Mouse (Mus musculus): ENCODE measurements around the gene Zfp964.
"Not testable (repeated sequence)": the region's sequence is repeated elsewhere in the genome, so short reads cannot be mapped to it uniquely, and the experiment has no call there.

Zfp964 gene

GRCm38 (mm10) chr8:69654358-69654981 is at the start of gene Zfp964:
Zfp964 (plus strand) TSS chr8:69654479.
- DNase-seq, result peak; percentile 96

DNA sequence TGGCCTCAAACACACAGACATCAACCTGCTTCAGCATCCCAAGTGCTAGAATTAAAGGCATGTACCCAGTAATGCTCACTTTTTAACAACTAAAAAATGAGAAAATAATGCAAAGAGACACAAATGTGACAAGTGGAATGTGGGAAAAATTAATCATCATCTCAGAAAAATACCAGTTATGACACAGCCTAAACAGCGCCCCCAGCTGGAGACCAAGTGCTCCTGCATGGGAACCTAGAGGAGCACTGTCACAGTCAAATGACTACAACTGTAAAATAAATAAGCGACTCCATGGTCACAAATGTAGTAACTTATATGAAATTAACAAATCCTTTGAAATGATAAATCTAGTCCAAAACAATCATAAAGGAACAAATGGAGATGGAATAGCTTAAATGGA is 39.6 kb upstream of the Zfp964 start:
- DNase-seq, result no peak

DNA sequence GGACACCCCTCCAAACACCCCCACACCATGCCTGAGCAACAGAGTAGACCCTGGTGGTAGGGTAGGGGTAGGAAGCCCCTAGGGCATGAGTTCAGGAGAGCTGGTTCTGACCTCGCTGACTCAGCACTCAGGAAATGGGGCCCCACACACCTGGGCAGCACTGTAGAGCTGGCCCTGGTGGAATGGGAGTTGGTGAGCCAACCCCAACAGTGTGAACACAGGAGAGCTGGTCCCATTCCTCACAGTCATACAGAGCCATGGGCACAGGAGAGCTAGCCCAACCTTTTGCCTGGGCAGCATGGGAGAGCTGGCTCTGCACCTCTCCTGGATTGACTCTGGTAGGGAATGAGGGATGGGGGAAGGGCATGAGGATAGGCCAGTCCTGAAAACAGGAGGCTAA is 36.2 kb upstream of the Zfp964 start:
- DNase-seq, result no peak

DNA sequence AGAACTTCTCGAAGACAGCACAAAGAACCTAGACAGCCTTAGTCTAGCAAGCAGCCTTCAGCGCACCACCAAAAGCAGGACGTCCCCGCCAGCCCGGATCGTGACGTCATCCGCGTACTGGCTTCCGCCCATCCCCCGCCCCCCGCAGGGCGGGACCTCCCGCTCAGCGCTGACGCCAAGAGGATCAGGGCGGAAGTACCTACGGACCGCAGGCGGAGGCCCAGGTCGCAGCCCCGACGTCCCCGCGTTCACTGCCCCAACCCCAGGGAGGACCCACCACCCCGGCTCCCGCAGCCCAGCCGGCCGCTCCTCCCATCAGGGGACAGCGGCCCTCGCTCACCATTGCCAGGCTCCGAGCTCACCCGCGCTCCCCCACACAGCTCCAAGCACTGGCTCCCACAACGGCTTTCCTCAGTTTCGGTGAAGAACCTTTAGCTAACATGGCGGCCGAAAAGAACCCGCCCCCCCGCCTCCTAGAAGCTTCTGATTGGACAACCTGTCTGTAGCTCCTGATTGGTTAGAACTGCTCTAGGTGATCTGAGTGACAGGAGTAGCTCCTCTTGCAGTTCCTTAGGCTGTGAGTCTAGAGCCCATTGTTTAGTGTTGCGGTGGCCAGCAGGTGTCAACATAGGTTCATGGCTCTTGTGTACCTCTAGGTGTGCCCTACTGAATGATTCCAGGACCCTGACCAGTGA is 29.0 kb upstream of the Zfp964 start, which contains the start of gene Zfp868:
Zfp868 (minus strand) TSS at position 454 of the 695 bp plus-strand sequence.
- DNase-seq, result peak; percentile 99

GRCm38 (mm10) chr8:69653808-69654357 is 396 bp upstream of the Zfp964 start:
- DNase-seq, result no peak

DNA sequence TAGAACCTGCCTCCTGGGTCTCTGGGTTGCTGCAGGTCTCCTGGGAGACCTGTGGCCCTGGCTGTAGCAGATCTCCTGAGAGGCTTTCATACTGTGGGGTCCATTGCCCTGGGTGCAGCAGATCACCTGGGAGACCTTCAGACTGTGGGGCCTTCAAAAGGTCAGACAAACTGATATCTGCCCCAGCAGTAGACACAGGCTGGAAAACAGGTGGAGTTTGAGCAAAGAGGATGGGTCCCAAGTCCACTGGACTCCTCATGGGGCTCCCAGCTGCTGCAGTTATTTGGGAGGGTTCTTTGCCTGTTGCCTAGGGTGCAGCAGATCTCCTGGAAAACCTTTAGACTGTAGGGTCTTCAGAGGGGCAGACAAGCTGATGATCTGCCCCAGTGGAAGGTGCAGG is 7.0 kb downstream of the Zfp964 start:
- DNase-seq, result no peak

DNA sequence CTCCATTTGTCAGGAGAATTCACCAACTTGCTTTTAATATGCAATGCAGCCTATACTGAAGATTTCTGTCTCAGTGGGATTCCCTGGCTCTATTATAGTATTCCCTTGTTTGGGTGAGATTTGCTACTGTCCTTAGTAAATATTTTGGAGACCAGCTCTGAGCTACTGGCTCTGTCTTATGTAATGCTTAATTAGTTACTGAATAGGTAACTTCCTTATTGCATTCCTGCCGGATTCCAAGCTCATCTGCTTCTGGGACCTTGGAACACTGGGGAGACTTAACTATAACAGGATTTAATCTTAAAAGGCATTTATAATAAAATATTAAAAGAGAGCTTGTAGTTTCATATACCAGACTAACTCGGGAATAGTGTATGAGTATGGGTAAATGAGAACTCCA is 10.8 kb downstream of the Zfp964 start:
- not testable (repeated sequence) for DNase-seq

DNA sequence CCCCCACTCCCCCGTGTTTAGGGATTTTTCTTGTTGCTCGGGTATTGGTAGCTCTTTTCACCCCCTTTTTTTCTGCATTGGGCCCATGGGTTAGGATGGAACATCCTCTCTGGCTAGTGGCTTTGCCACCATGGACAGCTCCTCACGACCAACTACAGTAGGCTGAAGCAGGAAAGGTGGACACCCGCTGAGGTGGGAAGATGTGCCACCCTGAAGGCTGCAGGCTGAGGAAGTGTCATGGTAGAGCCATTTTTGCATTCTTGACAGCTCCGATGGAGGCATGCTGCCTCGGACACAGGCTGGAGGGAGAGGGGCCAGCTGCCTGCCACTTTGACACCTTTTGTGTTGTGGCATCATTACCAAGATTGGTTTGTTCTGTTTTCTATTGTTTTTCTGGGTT is 47.5 kb downstream of the Zfp964 start:
- DNase-seq, result no peak

- not testable (repeated sequence) for DNase-seq
Measured at GRCm38 (mm10) chr8:69710624-69711023, 56.3 kb downstream of the Zfp964 start, which contains the start of gene Zfp869. Zfp869 (minus strand) TSS chr8:69710724.

DNA sequence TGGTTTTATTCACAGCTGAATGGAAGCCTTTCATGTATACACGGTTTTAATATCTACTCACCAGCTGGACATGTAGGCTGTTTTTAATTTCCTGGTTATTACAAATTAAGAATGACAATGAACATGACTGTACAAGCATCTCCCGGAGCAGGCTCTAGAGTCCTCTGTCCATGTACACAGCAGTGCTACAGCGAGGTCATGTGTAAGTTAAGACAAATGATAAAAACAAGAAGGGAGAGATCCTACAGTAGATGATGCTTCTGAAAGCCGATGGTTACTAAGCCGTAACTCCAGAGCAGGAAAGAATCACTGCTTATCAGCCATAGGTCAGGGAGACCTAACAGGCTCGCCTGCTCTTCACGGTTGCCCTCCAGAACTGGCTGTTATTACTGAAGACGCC is 59.2 kb downstream of the Zfp964 start:
- DNase-seq, result no peak

- DNase-seq, result no peak
Measured at GRCm38 (mm10) chr8:69715366-69715765, 61.1 kb downstream of the Zfp964 start.

Data from kidney, postnatal 10 days (tissue).